ENCODE assay signal across 8 mouse cellular contexts in genomic region chr8:85492125-85492875, GRCm38 (mm10). TPM values are rescaled to one million over a fixed set of nuclear protein-coding genes. Genes with fewer than 3 reads are reported as not detected.
DNase-seq lines count a peak whose midpoint lies in the region; ATAC-seq lines count a peak whose summit lies in the region.

Gene Gpt2 (plus strand): TSS chr8:85492576.

- H3K36me3 ChIP-seq in hindbrain, embryonic 12.5 days, result no peaks in the 10 kb centered on the region

- DNase-seq in MN1 (ENCODE audit: low spot score), result peak; percentile 98
- DNase-seq in cerebellum, adult 8-10 months, result peak; percentile 93
- DNase-seq in frontal cortex, postnatal 10 days (ENCODE audit: low spot score in 2 of 2), result peak; percentile 92 to 93
- peak; percentile 93 to 96 for DNase-seq in layer of hippocampus, postnatal 14 days (ENCODE audit: low spot score in 2 of 2)
- peak; percentile 90 for DNase-seq in lung, postnatal 14 days
- DNase-seq in retina, adult 2 months (ENCODE audit: low read depth, low spot score), result peak; percentile 69
- peak; percentile 86 to 88 for DNase-seq in thymus, postnatal 36 days

- H3K4me2 ChIP-seq in hindbrain, embryonic 12.5 days (replicated peaks), result peak within 1 kb of the TSS; percentile 85

- under 1% methylated on average over 41 of the region's 41 CpGs for WGBS in hindbrain, embryonic 12.5 days

- ATAC-seq in hindbrain, embryonic 12.5 days (ENCODE audit: low FRiP score), result peak; percentile 99

- no peaks in the 10 kb centered on the region for H3K9me3 ChIP-seq in hindbrain, embryonic 12.5 days (replicated peaks)

- no peaks in the 10 kb centered on the region for H3K27me3 ChIP-seq in hindbrain, embryonic 12.5 days

- peak within 1 kb of the TSS; percentile 30; the same call in 1 of the 2 replicates for H3K27ac ChIP-seq in hindbrain, embryonic 12.5 days

- peaks cover 11% of the 10 kb centered on the region for H3K4me1 ChIP-seq in hindbrain, embryonic 12.5 days

- peak within 1 kb of the TSS; percentile 78 for H3K4me3 ChIP-seq in hindbrain, embryonic 12.5 days

- H3K9ac ChIP-seq in hindbrain, embryonic 12.5 days, result peak within 1 kb of the TSS; percentile 80

RNA-seq across cellular contexts. Expression of gene Gpt2, which starts in this region (rescaled TPM):
- 44.4 and 44.8 TPM in 2 replicates for polyA plus RNA-seq in hindbrain, embryonic 12.5 days (2016; fragmentation: Nextera tagmentation; extraction: Ambion mirVana)
- total RNA-seq in layer of hippocampus, postnatal 14 days (2021), result 10 to 100 TPM; 80.5 to 82.4 TPM

Comparison
In these comparisons a context has a peak if more than half of its experiments do, and no peak if none do; other contexts are left out.
1. Peak in every context shown above with its lines: DNase-seq, ATAC-seq, H3K4me3 ChIP-seq and H3K27ac ChIP-seq.